Mouse (Mus musculus) thymus, postnatal 14 days (tissue): ENCODE results near the gene 1700020D05Rik.
A peak's percentile ranks its signal among the peaks of the same experiment; 100 is the strongest.
"Not testable (repeated sequence)": the region's sequence is repeated elsewhere in the genome, so short reads cannot be mapped to it uniquely, and the experiment has no call there.

Experiments
- DNase-seq: peaks from one replicate; pipeline ENCODE4 v3.0.0; 2021

Gene 1700020D05Rik

DNA sequence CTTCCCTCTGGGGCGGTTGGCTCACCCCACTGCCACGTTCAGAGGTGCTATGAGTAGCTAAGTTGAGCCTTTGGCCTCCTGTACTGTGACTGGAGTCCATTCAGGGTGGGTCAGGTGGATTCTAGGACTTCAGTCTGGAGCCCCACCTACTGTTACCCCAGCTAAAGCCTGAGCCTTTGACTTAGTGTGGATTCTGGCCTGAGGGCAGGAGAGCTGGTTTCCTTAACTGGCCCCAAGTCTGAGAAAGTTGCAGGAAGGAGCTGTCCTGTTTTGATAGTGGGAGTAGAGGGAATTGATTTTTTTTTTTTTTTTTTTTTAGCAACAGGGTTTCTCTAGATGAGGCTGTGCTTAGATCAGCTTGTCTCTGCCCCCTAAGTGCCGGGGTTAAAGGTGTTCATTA, 9.3 kb downstream of the 1700020D05Rik start:
- DNase-seq: no peak

DNA sequence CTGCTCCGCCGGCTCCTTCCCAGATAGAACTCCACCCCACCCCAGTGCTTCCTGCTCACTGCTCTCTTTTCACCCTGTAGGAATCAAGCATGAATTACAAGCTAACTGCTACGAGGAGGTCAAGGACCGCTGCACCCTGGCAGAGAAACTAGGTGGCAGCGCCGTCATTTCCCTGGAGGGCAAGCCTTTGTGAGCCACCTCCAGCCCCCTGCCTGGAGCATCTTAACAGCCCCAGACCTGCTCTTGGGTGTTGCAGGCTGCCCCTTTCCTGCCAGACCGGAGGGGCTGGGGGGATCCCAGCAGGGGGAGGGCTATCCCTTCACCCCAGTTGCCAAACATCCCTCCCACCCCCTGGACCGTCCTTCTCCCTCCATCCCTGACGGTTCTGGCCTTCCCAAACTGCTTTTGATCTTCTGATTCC, 10.3 kb downstream of the 1700020D05Rik start:
- not testable (repeated sequence) for DNase-seq

DNA sequence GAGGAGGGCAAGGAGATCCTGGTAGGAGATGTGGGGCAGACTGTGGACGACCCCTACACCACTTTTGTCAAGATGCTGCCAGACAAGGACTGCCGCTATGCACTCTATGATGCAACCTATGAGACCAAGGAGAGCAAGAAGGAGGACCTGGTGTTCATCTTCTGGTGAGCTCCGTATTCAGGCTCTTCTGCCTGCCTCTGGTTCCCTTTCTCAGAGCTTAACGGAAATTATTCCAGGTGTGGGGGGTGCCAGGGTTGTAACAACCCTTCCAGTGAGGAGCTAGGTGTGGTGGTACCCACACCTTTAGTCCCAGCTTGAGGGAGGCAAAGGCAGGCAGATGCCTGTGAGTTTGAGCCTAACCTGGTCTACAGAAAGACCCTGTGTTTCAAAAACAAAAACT, 10.9 kb downstream of the 1700020D05Rik start:
- DNase-seq: no peak

DNA sequence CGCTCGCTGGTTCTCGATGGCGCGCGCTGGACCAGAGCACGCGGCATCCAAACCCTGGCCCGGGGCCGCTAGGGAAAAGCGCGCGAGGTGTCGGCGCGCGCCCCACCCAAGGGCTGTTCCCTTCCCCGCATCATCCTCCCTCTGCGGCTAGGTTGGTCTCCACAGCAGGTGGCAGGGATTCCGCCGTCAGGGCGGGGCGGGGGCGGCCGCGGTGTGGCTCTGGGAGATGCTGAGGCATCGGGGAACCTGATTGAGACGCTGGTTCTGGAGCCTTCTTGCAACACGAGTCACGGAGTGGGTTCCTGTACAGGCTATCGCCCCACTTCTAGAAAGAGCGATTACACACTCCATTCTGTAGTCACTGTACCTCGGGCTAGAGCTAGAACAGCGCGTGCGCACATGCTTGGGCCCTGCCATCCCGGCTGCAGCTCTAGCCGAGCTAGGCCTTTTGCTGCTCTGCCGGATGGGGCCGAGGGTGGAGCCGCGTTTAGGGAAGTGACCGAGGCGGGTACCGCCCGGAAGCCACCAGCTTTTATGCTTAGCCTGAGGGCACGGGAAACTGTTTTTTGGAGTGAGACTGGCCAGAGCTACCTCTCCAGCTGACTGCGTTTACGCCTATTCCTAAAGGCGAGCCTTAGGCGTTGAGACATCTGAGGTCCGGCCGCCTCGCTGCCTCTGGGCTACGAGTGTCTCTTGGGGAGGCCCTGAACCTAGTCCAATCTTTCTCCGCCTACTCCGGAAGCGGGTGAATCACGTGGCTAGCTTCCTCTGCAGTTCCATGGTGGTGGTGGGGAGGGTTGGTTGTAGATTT, 12.5 kb downstream of the 1700020D05Rik start:
- peak; percentile 86 for DNase-seq

DNA sequence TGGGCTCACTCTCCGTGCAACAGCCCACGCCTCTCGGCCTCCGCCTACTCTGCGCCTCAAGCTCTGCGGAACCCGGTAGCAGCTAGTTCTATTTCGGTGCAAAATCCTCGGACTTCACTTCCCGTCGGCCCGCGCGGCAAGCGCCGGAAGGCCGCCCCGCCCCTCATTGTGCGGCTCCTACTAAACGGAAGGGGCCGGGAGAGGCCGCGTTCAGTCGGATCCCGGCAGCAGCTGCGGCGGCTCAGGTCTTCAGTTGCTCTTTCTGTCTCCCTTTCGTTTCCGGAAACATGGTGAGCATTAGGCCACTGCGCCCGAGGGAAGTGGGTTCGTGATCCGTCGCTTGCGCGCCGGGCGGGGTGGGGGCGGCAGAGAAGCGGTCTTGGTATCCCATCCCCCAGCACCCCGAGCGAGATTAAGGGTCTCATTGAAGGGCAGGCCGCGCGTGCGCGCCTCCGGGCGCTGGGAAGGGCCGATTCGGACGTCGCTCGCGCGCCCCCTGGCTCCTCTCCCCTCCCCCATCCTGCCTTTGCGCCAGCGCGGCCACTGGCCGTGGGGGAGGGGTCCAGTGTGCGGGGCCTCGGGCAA, 13.2 kb downstream of the 1700020D05Rik start, which contains the start of gene Cfl1:
Gene Cfl1, plus strand, starts transcription at position 143 of the 585 bp plus-strand sequence.
- peak; percentile 97 for DNase-seq

DNA sequence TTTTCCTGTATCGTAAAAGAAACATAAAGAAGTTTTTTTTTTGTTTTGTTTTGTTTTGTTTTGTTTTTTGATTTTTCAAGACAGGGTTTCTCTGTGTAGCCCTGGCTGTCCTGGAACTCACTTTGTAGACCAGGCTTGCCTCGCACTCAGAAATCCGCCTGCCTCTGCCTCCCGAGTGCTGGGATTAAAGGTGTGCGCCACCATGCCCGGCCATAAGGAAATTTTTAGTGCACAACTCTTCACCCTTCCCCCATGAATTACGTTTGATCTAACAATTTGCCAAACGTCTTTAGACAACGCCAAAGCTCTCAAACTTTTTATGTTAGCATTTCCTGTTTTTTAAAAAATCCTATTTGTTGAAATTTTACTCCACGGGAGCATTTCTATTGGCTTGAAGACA, 13.9 kb downstream of the 1700020D05Rik start:
- DNase-seq: not testable (repeated sequence)

- peak; percentile 99 for DNase-seq
These were observed 14.6 kb downstream of the 1700020D05Rik start for GRCm38 (mm10) chr19:5488878-5489571.

DNA sequence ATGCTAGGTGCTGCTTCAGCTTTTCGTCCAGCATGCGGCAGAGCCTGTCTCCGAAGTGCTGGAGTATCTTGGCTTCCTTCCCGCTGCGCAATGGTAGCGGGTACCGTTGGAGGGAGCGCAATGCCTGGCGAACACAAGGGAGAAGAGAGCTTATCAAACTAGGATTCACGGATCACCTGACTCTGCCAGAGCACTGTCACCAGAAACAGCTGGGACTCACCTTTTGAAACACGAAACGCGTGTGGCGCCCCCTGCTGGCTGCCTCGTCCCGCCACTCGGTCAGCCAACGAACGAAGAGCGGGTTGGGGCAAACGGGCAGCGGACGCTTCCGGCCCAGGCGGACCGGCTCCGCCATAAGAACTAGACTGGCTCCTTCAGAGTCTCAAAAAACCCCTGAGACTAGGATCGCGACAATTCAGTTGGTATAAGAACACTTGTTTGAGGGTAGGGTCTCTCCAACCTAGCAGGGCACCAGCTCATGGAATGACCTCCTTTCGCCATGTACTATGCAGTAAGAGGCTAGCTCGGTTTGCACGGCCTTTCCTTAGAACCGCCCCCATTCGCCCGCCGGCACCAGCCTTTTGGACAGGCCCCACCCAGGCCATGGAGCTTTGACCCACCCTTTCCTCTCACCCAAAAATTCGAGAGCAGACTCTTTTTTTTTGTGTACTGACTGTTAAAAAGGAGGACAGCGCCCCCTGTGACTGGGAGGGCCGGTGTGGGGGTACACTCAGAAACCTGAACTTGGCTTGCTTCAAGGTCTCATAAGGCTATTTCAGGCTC, 15.6 kb downstream of the 1700020D05Rik start, which contains the start of gene Mus81:
Gene Mus81, minus strand, starts transcription at position 635 of the 783 bp plus-strand sequence.
- peak; percentile 97 for DNase-seq

DNA sequence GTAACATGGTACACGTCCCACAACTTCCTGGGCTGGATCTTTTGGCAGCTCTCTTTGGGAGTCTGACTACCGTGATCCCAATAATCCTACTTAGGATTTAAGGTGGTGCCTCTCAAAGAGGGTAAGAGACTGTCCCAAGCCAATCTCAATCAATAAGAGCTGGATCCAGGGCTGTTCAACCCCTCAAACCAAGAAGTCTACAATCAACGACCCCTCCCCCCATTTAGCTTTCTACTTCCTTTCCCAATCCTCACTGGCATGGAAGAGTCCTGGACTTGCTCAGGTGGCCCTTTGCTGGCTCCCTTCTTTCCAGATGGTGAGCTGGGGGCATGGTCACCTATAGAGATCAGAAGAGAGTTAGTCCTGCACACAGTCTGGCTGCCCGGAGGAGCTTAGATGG, 16.8 kb downstream of the 1700020D05Rik start:
- DNase-seq: no peak

DNA sequence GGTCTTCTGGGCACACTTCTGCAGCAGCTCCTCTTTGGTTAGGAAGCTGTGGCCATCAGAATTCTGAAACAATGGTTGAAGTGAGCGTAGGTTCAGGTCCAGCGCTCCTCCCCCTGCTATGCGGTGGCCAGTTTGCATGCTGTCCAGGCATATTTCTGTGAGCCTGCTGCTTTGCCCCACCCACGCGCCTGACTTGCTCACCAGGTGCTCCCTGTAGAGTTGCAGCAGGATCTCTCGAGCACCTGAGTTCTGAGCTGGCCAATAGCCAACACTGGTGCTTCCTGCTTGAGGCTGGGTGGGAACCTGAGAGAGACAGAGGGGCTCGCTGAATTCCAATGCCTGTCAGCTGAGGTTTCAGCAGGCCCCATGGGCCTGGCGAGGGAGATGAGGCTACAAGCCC, 17.3 kb downstream of the 1700020D05Rik start:
- DNase-seq: no peak

DNA sequence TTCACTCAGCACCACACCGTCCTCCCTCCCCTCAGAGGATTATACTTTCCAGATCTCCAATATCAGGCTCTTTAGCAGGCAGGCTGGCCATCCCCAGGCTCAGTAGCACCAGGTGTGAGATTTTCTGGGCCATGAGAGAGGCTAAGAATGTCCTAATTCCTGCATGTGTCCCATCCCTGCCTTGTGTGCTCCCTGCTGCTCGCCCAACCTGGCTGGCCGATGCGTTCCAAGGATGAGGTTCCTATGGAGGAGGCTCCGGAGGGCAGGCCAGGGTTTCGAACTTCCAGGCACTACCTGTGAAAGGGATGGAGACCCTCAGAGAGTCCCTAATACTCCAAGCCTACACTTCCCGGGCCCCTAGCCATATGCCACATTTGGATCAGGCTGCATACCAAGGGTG, 17.8 kb downstream of the 1700020D05Rik start:
- no peak for DNase-seq

DNA sequence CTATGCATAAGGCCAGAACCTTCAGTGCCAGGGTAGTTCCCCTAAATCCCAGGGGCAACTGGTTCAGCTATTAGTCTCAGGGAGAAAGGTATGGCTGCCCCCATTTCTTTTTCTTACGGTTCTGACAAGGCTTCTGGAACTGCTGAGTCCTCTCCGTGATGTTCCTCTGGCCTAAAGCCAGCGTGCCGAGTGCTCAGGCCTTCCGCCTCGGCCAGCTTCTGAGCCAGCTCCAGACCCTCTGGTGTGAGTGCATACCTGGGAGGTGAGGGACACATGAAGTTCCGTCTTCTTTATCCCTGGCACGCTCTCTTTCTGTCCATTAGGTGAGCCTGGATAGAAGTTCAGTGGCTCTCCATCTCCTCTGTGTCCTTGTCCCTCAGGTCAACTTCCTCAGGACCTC, 18.2 kb downstream of the 1700020D05Rik start:
- DNase-seq: no peak

GRCm38 (mm10) chr19:5484496-5484895, 19.1 kb downstream of the 1700020D05Rik start:
- DNase-seq: no peak

GRCm38 (mm10) chr19:5483386-5484359, 19.9 kb downstream of the 1700020D05Rik start:
- no peak for DNase-seq

DNA sequence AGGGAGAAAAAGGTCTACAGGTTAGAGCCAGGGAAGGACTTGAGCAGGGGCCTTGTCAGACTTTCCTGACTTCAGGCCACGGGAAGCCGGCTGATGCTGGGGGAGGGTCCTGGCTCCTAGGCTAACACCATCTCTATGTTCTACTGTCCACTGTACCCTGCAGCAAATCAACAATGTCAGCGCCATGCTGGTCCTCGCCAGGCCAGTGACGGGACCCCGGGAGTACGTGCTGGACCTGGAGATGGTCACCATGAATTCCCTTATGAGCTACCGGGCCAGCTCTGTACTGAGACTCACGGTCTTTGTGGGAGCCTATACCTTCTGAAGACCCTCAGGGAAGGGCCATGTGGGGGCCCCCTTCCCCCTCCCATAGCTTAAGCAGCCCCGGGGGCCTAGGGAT, 22.2 kb downstream of the 1700020D05Rik start:
- DNase-seq: no peak

DNA sequence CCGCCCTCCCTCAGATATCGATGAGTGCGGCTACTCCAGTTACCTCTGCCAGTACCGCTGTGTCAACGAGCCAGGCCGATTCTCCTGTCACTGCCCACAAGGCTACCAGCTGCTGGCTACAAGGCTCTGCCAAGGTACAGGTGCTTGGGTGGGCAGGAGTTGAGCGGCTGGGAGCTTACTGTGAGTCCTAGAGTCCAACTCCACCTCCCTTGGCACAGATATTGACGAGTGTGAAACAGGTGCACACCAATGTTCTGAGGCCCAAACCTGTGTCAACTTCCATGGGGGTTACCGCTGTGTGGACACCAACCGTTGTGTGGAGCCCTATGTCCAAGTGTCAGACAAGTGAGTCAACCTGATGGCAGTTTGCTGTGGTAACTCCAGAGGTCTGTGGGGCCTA, 23.6 kb downstream of the 1700020D05Rik start:
- DNase-seq: no peak

- no peak for DNase-seq
These were observed 25.8 kb downstream of the 1700020D05Rik start for GRCm38 (mm10) chr19:5477668-5478300.

DNA sequence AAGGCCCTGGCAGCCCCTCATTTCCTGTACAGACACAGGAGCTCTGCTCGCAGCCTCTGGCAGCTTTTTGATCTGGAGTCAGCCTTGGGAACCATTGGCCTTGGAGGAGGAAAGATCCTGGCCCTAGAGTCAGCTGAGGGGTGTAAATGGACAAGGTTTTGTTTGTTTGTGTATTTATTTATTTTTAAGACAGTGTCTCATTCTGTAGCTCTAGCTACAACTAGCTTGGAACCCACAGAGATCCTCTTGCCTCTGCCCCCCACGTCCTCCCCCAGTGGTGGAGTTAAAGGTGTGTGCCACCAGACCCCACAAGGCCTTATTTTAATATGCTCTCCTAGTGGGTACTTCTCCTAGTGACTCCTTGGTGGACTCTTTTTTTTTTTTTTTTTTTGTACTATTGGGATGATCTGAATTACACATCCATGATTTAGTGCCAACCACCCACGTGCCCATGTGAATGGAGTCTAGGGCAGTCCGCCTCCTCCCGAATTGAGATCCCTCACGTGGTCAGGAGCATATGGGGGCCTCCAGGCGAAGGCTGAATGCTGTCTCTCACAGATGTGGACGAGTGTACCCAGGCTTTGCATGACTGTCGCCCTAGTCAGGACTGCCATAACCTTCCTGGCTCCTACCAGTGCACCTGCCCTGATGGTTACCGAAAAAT, 26.5 kb downstream of the 1700020D05Rik start:
- no peak for DNase-seq

DNA sequence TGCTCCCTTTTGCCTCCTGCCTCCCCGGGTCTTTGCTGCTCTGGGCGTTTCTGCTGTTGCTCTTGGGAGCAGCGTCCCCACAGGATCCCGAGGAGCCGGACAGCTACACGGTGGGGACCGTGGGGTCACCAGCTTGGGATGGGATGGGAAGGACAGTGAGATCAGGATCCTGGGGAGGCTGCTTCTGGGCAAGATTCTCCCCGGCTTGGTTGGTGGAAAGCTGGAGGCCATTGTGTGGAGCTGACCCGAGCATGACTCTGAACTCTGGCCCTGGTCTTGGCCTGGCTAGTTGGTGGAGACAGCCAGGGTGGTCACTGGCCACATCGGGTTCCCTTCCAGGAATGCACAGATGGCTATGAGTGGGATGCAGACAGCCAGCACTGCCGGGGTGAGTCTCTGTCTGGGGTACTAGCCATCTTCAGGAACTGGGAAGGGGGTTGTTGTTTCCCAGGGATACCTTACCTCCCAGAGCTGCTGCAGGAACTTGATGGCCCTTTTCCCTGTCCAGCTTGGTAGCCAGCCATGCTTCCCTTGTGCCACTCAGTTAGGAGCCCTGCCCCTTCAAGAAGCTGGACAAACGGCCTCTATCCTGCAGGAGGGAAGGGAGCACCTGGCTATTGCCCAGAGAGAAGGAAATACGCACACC, 28.4 kb downstream of the 1700020D05Rik start:
- DNase-seq: no peak
